Mouse (Mus musculus) hindbrain, embryonic 11.5 days (tissue): ENCODE results near the gene Chfr. TPM values are rescaled to one million over a fixed set of nuclear protein-coding genes. Genes with fewer than 3 reads are reported as not detected.

Experiments
- ATAC-seq: fragments of 200-750 bp; cut with Nextera tagmentation; 2 replicates; pipeline ENCODE4 v1.8.0; 2017; ENCODE audit warnings: mild to moderate bottlenecking, moderate TSS enrichment, moderate library complexity; ENCODE audit not compliant: low FRiP score
- DNase-seq: peaks from one replicate; pipeline ENCODE4 v3.0.0-alpha.2; 2015; ENCODE audit warnings: low spot score
- H3K27ac ChIP-seq: fragments of 300-500 bp; sonication (generic); 2 replicates; pipeline ENCODE4 v1.5.1; 2014; ENCODE audit warnings: mild to moderate bottlenecking, low read depth, low read length
- H3K27me3 ChIP-seq: fragments of 300-500 bp; sonication (generic); 2 replicates; pipeline ENCODE4 v1.6.1; 2014; ENCODE audit warnings: mild to moderate bottlenecking, low read length, moderate library complexity, mixed read lengths; ENCODE audit not compliant: control insufficient read depth, insufficient read depth
- H3K36me3 ChIP-seq: fragments of 300-500 bp; sonication (generic); 2 replicates; pipeline ENCODE4 v1.6.1; 2014; ENCODE audit warnings: mild to moderate bottlenecking, low read length, moderate library complexity, mixed read lengths; ENCODE audit not compliant: control insufficient read depth, insufficient read depth
- H3K4me1 ChIP-seq: fragments of 300-500 bp; sonication (generic); replicated peaks from 2 replicates; pipeline ENCODE4 v1.6.1; 2014; ENCODE audit warnings: low read length, mixed read lengths; ENCODE audit not compliant: control insufficient read depth, insufficient read depth
- H3K4me2 ChIP-seq: fragments of 300-500 bp; sonication (generic); replicated peaks from 2 replicates; pipeline ENCODE4 v1.6.1; 2014; ENCODE audit warnings: mild to moderate bottlenecking, low read depth, low read length
- H3K4me3 ChIP-seq: fragments of 300-500 bp; sonication (generic); 2 replicates; pipeline ENCODE4 v1.5.1; 2014; ENCODE audit warnings: low read depth, low read length
- H3K9ac ChIP-seq: fragments of 300-500 bp; sonication (generic); 2 replicates; pipeline ENCODE4 v1.6.1; 2014; ENCODE audit warnings: low read depth, low read length
- H3K9me3 ChIP-seq: fragments of 300-500 bp; sonication (generic); 2 replicates; pipeline ENCODE4 v1.6.1; 2016; ENCODE audit warnings: low read length; ENCODE audit not compliant: control insufficient read depth
- WGBS: fragments of 180-500 bp; shearing (Covaris S2); extraction: QIAGEN DNeasy Blood & Tissue Kit; methylation state at CpG from one replicate; pipeline ENCODE4 v1.1.7; 2014; 5-methylcytosine and 5-hydroxymethylcytosine counted together
- polyA plus RNA-seq: library from polyadenylated mRNA; unstranded; fragments of >200 nt; fragmentation: Nextera tagmentation; extraction: Ambion mirVana; gene quantifications from 2 replicates; pipeline ENCODE4 v1.2.1, GENCODE M21; 2014

Gene Chfr
- polyA plus RNA-seq, 1 experiment from 2014 or later: 86.9 TPM

DNA sequence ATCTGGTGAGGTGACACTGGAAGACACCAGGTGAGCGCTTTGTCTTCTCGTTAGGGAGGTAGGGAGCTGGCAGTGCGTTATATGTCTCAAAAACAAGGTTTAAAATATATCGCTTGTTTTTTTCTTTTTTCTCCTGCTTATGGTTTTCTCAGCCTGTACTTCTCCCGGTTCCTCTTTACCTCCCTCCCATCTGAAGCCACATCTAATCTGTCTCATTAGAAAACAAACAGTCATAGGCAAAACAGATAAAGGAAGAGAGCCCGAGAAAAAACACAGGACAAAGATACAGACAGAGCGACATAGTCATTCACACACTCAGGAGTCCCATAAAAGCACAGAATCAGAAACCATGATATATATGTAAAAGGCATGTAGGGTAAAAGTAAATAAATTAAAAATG, 4.8 kb downstream of the Chfr start:
- ATAC-seq: no peak
- no peak overlapping the region for H3K4me2 ChIP-seq
- WGBS: 96% methylated on average over 7 of the region's 7 CpGs

DNA sequence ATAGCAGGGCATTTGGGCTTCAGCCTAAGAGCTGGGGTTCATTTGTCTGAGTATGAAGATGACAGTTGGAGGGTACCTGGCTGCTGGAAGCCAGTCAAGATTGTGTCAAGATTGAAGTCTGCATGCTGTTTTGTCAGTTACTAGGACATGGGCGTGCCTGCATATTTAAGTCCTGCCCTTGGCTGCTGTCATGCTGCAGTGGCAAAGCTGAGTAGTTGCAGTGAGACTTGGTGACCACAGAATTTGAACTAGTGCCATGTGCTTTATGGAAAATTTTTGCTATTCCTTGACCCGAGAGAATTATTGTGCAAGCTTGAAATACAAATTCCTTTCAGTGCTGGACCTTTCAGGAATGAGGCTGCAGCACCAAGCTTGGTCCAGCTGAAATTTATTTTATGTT, 6.7 kb downstream of the Chfr start:
- 0 out of 2 replicates have a peak, but pooled peaks cover 5% of the 10 kb centered on the region for H3K36me3 ChIP-seq
- no peak overlapping the region for H3K27ac ChIP-seq
- H3K27me3 ChIP-seq: no peaks in the 10 kb centered on the region
- no peaks in the 10 kb centered on the region for H3K4me1 ChIP-seq
- no peak for ATAC-seq
- DNase-seq: no peak
- H3K9me3 ChIP-seq: no peaks in the 10 kb centered on the region
- H3K4me2 ChIP-seq: no peak overlapping the region
- no peak overlapping the region for H3K9ac ChIP-seq
- WGBS: 91% methylated on average over 2 of the region's 2 CpGs
- no peak overlapping the region for H3K4me3 ChIP-seq

More for the DNA sequence above, 4.8 kb downstream of the Chfr start:
- Histone ChIP-seq H3K9me3 (no peaks in the 10 kb centered on the region), H3K27me3 (no peaks in the 10 kb centered on the region), H3K27ac (no peak overlapping the region), H3K4me3 (no peak overlapping the region), H3K36me3 (0 out of 2 replicates have a peak, but pooled peaks cover 2% of the 10 kb centered on the region), H3K4me1 (no peaks in the 10 kb centered on the region), H3K9ac (no peak overlapping the region)
- no peak for DNase-seq

DNA sequence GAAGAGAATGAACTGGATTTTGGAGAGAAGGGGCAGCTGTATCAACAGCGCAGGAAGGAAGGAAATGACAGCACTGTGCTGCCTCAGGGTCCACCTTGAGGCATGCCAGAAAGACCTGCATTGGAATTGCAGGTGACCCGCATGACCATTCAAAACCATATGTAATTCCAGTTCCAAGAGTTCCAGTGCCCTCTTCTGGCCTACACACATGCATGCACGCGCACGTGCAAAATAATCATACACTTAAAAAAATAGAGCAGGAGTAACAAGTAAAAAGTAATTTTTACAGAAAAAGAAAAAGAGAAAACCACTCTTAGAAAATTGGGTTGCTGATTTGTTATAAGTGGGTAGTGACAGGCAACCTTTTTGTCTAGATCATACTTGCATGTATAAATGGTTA, 7.4 kb downstream of the Chfr start:
- H3K9ac ChIP-seq: no peak overlapping the region
- H3K4me2 ChIP-seq: no peak overlapping the region
- no peaks in the 10 kb centered on the region for H3K4me1 ChIP-seq
- DNase-seq (no peak), ATAC-seq (no peak)
- H3K9me3 ChIP-seq: no peaks in the 10 kb centered on the region
- no peak overlapping the region for H3K27ac ChIP-seq
- no peak overlapping the region for H3K4me3 ChIP-seq
- H3K36me3 ChIP-seq: 0 out of 2 replicates have a peak, but pooled peaks cover 5% of the 10 kb centered on the region
- 91% methylated on average over 5 of the region's 5 CpGs for WGBS
- no peaks in the 10 kb centered on the region for H3K27me3 ChIP-seq

DNA sequence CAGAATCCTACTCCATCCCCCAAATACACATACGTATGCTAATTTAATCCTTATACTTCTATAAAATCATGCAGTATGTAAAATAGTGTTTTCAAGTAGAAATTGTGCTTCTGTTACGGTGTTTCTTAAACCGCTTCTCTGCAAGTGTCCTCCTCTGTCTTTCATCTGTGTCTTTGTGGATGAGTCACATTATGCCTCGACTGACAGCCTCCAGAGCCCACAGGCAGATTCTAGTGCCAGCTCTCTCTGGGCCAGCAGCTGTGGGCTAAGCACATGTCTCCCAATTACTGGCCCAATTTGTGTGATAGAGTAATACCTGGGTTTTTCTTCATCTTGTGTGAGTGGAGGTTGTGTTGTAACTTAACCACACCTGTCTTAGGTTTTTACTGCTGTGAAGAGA, 33.7 kb downstream of the Chfr start:
- H3K9me3 ChIP-seq: no peaks in the 10 kb centered on the region
- no peaks in the 10 kb centered on the region for H3K4me1 ChIP-seq
- H3K27ac ChIP-seq: no peak overlapping the region
- H3K9ac ChIP-seq: no peak overlapping the region
- no peak for DNase-seq
- no peak overlapping the region for H3K4me2 ChIP-seq
- ATAC-seq: no peak
- no peaks in the 10 kb centered on the region for H3K36me3 ChIP-seq
- no peaks in the 10 kb centered on the region for H3K27me3 ChIP-seq
- 93% methylated on average over 4 of the region's 4 CpGs for WGBS
- no peak overlapping the region for H3K4me3 ChIP-seq

DNA sequence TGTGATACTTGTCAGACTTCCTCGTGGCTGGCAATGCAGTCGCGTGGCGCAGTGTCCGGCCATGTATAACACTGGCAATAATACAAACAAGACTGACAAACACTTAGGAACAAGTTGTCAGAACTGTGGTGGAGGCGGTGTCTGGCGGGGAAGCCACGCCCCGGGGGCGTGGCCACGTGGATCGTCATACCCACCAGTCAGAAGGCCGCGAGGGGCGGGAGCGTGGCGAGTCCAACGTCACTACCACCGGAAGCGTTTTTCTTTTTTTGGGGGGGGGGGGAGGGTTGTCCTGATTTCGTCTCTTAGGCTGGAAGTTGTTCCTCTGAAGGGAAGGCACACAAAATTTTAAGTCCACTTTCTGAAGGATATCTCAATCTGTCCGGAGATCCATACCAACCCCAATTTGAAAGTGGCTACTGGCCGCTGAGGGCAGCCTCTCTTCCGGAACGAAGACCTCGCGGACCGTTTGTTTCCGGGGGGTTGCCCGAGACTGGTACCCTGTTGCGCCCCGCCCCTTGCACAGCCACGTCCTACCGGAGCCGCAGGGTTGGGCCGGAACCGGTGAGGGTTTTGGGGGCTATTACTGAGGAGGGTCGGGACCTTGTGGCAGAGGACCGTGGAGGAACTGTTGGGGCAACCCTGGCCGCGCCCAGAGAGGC, 40.8 kb downstream of the Chfr start, which contains the start of gene Golga3:
TSS of gene Golga3 (plus strand) at position 340 of the 659 bp plus-strand sequence.
- Histone ChIP-seq H3K4me3 (peak within 1 kb of the TSS; percentile 82), H3K27ac (peak within 1 kb of the TSS; percentile 27; the same call in 1 of the 2 replicates), H3K4me1 (no peaks in the 10 kb centered on the region), H3K9me3 (no peaks in the 10 kb centered on the region), H3K4me2 (peak within 1 kb of the TSS; percentile 64), H3K27me3 (no peaks in the 10 kb centered on the region), H3K9ac (peak within 1 kb of the TSS; percentile 89), H3K36me3 (no peaks in the 10 kb centered on the region)
- WGBS: under 1% methylated on average over 41 of the region's 41 CpGs
- DNase-seq (peak; percentile 98), ATAC-seq (peak; percentile 98)

DNA sequence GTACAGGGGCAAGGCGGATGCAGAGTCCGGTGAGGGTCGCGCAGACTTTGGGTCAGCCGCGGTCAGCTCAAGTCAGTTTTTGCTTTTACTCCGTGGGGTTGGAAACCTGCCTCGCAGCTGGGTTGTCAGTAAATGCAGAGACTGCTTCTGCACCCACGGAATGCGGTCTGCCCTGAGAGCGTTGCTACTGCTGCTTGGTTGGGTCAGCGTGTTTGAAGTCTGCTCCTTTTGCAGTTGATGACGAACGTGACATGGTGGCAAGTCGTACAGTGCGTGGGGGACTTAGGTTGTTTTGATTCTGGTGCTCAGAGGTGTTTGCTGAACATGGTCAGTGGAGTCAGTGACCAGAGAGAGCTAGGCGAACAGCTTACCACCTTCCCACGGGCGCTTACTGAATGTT, 41.4 kb downstream of the Chfr start:
- DNase-seq (no peak), ATAC-seq (peak; percentile 55; the same call in 1 of the 2 replicates)
- peak overlapping the region; percentile 82 for H3K4me3 ChIP-seq
- H3K36me3 ChIP-seq: no peaks in the 10 kb centered on the region
- H3K4me1 ChIP-seq: no peaks in the 10 kb centered on the region
- H3K27ac ChIP-seq: no peak overlapping the region; the same call in 1 of the 2 replicates
- no peaks in the 10 kb centered on the region for H3K27me3 ChIP-seq
- H3K9ac ChIP-seq: peak overlapping the region; percentile 89
- H3K4me2 ChIP-seq: peak overlapping the region; percentile 64
- no peaks in the 10 kb centered on the region for H3K9me3 ChIP-seq
- WGBS: 5% methylated on average over 19 of the region's 19 CpGs

DNA sequence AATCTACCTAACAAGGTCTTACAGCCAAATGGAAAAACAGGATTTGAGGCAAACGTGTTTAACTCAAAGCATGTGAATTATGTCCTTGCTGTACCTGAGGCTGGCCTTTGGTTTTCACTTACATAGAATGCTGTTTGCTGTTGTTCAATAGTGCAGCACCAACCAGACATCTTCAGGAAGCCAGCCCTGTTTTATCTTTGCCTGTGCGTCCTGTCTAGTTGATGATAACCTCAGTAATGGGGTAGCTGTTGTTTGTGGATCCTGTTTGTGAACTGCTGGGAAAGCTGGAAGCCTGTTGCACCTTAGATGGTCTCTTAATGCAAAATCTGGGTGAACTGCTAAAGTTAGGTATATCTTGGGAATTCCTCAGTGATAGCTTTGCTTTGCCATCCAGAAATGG, 43.0 kb downstream of the Chfr start:
- Histone ChIP-seq H3K4me1 (no peaks in the 10 kb centered on the region), H3K9ac (no peak overlapping the region), H3K27me3 (no peaks in the 10 kb centered on the region), H3K36me3 (no peaks in the 10 kb centered on the region), H3K4me3 (no peak overlapping the region), H3K4me2 (no peak overlapping the region), H3K27ac (no peak overlapping the region), H3K9me3 (no peaks in the 10 kb centered on the region)
- DNase-seq (no peak), ATAC-seq (no peak)
- 90% methylated on average over 2 of the region's 2 CpGs for WGBS

DNA sequence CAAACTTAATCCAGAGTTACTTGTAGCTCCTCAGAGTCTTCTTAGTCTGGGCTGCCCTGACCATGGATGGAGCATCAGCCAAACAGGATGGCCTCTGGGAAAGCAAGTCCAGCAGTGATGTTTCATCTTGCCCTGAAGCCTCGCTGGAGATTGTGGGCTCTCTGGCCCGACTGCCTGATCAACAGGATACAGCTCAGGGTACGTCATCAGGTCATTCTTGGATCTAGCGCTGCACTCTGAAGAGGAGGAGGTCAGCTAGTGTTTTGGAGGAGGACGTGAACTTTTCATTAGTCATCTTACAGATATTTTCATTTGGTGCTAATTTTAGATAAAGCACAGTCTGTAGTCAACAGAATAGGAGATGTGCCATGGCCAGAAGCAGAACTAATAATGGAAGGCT, 46.1 kb downstream of the Chfr start:
- no peak for DNase-seq
- Histone ChIP-seq H3K9me3 (no peaks in the 10 kb centered on the region), H3K36me3 (no peaks in the 10 kb centered on the region), H3K9ac (no peak overlapping the region), H3K4me1 (no peaks in the 10 kb centered on the region), H3K27me3 (no peaks in the 10 kb centered on the region), H3K4me3 (no peak overlapping the region), H3K27ac (no peak overlapping the region), H3K4me2 (no peak overlapping the region)
- ATAC-seq: no peak
- WGBS: 96% methylated on average over 5 of the region's 5 CpGs

DNA sequence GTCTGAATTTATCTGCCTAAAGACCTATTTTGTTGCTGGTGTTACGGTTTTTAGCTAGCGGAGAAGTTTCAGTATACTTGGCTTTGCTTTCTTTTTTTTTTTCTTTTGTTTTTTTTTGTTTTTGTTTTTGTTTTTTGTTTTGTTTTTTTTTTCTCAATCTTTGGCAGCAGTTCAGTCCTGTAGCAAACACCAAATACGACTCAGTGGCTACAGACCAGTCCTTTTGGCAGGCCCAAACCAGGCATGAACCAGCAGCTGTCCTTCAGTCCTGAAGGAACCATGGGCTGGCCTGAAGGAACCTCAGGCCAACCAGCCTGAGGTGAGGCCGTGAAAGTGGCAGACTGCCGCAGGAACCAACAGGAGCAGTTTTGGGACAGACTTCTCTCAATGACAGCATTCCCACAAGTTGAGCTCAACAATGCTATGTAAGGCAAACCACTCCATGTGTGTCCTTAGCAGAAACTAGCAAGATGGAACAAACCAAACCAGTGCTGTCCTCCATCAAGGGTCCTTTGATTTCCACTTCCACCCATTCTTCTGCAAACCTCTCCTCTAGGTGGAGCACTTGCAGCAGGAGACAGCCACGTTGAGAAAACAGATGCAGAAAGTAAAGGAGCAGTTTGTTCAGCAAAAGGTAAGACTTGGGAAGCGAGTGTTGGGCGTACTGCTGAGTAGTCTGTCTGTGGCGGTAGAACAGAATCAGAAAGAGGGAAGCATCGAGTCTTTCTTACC, 67.7 kb downstream of the Chfr start:
- DNase-seq: peak; percentile 12
- H3K36me3 ChIP-seq: peaks cover 13% of the 10 kb centered on the region

More for the DNA sequence above, 67.7 kb downstream of the Chfr start:
- Histone ChIP-seq H3K9me3 (no peaks in the 10 kb centered on the region), H3K27ac (no peak overlapping the region), H3K4me1 (no peaks in the 10 kb centered on the region), H3K4me2 (no peak overlapping the region), H3K9ac (no peak overlapping the region), H3K27me3 (no peaks in the 10 kb centered on the region), H3K4me3 (no peak overlapping the region)
- no peak for ATAC-seq
- 91% methylated on average over 10 of the region's 10 CpGs for WGBS
